Mouse (Mus musculus): ENCODE data around the gene Otop3.

GRCm38 (mm10) chr11:115384587-115384986 lies 50.1 kb downstream of the Otop3 start:
- TF ChIP-seq CTCF (IDR thresholded peaks at IDR 0.05; ENCODE audit: low read depth, low read length) (no peak), POLR2A (IDR thresholded peaks at IDR 0.05; ENCODE audit: extremely low read depth, insufficient read depth, low read length) (no peak)
